Mouse (Mus musculus): ENCODE measurements around the gene Arhgef25.

- TF ChIP-seq CTCF (IDR thresholded peaks at IDR 0.05; ENCODE audit: low read depth, low read length): no peak
- no peak for TF ChIP-seq POLR2A (IDR thresholded peaks at IDR 0.05; ENCODE audit: borderline replicate concordance, low read depth, low read length)
Observed at GRCm38 (mm10) chr10:127185506-127185905, 4.4 kb downstream of the Arhgef25 start.

Measured in bone marrow macrophage, adult 2 months (primary cell).